Mouse (Mus musculus) CD4-positive, CD25-positive, alpha-beta regulatory T cell, adult 2 months (primary cell): Measurements from ENCODE around the gene Fbf1.

Experiments used
- DNase-seq: peaks from one replicate; pipeline ENCODE4 v3.0.0-alpha.2; 2012; ENCODE audit warnings: low read depth, low spot score

Gene Fbf1

GRCm38 (mm10) chr11:116167884-116168439 is at the start of gene Fbf1:
Fbf1 (minus strand) TSS chr11:116168166.
- peak; percentile 92 for DNase-seq

GRCm38 (mm10) chr11:116216549-116216948 is 48.6 kb upstream of the Fbf1 start:
- no peak for DNase-seq

DNA sequence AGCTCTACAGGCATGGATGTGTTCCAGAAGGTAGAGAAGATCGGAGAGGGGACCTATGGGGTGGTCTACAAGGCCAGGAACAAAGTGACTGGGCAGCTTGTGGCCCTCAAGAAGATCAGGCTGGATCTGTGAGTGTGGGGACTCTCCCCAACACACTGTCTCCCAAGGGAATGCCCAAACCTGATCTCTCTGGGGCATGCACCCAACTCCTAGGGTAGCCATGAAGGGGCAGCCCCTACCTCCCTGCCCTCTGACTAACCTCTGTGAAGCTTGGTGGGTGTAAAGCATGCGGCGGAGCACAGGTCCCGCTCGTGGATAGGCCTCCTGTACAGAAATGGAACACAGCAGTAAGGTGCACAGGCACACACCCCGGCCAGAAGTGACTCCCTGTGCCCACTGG is 48.0 kb upstream of the Fbf1 start:
- no peak for DNase-seq

DNA sequence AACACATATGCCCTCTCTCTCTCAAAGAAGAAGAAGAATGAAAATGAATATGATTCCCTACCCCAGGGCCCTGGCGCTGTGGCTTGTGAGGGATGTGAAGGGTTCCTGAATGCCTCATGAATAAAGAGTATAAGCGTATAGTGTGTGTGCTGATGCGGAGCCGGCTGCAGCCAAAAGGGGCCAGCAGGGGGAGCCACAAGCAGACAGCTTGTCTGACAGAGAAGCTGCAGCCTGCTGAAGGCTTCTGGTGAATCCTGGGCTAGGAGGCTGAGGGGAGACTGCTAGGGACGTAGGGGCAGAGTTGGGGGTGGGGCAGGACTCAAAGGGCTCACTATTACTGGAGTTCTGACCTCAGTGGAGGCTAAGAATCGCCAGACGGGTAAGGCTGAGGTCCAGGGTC is 47.2 kb upstream of the Fbf1 start:
- DNase-seq: peak; percentile 34

- no peak for DNase-seq
Observed at GRCm38 (mm10) chr11:116213877-116214510, 46.0 kb upstream of the Fbf1 start.

GRCm38 (mm10) chr11:116212847-116213246 is 44.9 kb upstream of the Fbf1 start:
- DNase-seq: no peak

DNA sequence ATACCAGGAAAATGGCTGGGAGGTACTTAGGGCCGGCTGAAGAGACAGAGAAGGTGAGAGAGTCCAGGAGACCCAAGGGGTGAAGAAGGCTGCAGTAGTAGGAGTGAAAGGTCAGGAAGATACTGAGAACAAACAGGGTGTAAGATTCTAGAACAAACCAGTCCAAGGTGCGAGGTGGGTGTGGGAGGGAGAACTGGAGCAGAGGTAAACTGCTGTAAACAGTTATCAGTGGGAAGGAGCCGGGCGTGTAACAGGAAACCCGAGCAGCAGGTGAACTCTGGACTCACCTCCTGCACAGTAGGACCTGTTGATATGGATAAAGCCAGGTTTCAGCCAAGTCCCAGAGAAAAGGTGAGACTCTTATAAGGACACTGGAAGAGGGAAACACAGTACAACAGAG is 42.7 kb upstream of the Fbf1 start:
- DNase-seq: no peak

DNA sequence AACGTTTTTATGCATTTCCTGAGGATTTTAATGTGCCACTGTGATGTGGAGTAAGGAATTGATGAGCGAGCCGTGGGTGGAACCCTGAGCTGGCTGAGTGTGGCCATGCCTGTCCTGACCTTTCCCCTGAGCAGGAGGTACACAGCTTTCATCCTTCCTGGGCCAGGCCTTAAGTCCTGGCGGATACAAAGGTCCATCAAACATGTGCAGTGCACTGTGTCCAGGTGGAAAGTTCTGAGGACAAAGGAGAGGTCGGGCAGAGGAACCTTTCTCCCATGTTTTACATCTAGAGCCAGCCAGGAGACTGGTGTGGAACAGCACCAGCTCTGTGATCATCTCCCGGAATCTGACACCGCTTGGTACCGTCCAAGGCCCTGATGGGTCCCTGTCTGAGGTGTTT is 41.3 kb upstream of the Fbf1 start:
- DNase-seq: no peak

GRCm38 (mm10) chr11:116208660-116209059 is 40.7 kb upstream of the Fbf1 start:
- DNase-seq: no peak

DNA sequence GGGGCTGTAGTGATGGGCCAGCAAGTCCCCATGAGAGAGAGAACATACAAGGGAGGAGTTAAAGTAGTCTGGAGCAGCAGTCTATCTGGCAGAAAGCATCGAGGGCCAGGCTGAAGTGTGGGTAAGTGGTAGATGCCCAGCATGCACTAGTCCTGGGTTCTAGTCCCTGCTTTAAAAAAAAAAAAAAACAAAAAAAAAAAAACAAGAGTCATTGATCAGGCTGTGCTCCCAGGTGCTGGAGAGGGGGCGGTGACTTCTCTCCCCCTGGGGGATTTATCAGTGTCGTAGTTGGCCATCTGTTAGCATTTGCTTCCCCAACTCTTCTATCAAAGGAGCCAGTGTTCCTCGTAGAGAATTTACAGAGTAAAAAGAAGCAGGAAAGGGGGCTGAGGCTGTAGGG is 38.7 kb upstream of the Fbf1 start:
- no peak for DNase-seq

- DNase-seq: no peak
Observed at GRCm38 (mm10) chr11:116203150-116203549, 35.2 kb upstream of the Fbf1 start.

GRCm38 (mm10) chr11:116201151-116201550 is 33.2 kb upstream of the Fbf1 start:
- no peak for DNase-seq

GRCm38 (mm10) chr11:116198639-116199531 is 30.9 kb upstream of the Fbf1 start, which contains the start of the genes Ten1 and Acox1:
Ten1 (plus strand) TSS chr11:116198855.
Acox1 (minus strand) TSS chr11:116199045.
- DNase-seq: peak; percentile 95

GRCm38 (mm10) chr11:116198132-116198531 is 30.2 kb upstream of the Fbf1 start:
- no peak for DNase-seq

- DNase-seq: no peak
Observed at GRCm38 (mm10) chr11:116197584-116197906, 29.6 kb upstream of the Fbf1 start.

- DNase-seq: no peak
Observed at GRCm38 (mm10) chr11:116196866-116197583, 29.1 kb upstream of the Fbf1 start.

DNA sequence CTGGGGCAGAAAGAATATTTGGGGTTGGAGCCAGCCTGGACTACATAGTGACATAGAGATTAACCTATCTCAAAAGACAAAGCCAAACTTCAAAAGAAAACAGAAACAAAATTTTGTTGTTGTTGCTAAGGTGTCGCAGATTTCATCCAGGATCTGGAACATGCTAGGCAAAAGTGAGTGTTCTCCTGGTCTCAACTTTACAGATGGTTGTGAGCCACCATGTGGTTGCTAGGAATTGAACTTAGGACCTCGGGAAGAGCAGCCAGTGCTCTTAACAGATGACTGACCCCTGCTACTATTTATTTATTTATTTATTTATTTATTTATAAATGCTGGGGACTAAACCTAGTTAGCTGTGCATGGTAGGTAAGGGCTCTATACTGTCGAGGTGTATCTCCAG is 28.4 kb upstream of the Fbf1 start:
- no peak for DNase-seq

DNA sequence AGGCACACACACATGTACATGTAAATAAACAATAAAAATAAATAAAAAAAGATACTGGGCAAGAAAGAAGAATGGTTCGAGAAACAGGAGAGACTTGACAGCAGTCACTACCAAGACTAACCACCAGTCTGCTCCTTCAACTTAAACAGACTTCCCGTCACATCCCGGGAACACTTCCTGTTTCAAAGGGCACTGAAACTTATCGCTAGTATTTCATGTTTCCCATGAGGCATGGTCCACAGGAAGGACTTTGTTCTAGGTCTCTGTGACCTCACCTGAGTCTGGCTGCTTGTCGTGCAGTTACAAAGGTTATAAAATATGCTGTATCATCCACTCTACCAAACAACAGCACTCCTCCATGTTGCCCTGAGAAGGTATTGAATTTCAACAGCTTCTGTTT is 27.3 kb upstream of the Fbf1 start:
- peak; percentile 33 for DNase-seq

- DNase-seq: peak; percentile 38
Observed at GRCm38 (mm10) chr11:116194619-116195018, 26.7 kb upstream of the Fbf1 start.

DNA sequence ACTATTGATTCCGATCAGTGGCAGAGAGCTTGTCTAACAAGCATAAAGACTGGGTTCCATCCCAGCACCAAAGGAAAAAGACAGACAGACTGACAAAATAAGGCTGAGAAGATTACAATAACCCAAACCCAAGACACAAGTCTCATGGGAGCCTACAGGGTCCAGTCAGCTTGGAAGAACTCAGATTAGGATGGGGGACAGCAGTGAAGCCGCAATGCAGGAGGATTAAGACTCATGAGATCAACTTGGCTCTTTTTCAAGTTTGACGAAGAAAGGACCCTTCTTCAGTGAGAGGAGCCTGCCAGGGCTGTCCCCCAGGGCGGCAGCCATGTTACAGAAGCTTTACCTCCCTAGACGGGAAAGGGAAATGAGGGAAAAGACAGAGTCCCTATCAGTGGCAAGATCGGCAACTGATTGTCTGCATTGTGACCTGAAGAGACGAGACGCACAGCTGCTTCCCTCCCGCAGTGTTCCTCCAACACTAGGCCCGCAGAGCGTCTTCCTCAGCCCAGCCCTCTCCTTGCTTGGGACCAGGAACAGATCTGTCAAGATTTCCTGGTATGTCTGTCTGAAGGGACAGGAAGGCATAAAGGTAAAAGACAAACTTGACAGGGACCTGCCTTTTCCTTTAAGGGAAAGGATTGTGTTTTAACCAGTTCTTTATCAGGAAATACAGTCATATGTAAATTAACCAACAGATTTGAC is 19.4 kb upstream of the Fbf1 start:
- DNase-seq: no peak

GRCm38 (mm10) chr11:116186360-116186759 is 18.4 kb upstream of the Fbf1 start:
- no peak for DNase-seq
